Mouse (Mus musculus): ENCODE measurements at regions not wholly inside any gene's neighbourhood (a gene's known extent, or its start where the extent isn't known, plus 50 kb on each side); places are given as distances from the start of the nearest gene placed in this dataset.

DNA sequence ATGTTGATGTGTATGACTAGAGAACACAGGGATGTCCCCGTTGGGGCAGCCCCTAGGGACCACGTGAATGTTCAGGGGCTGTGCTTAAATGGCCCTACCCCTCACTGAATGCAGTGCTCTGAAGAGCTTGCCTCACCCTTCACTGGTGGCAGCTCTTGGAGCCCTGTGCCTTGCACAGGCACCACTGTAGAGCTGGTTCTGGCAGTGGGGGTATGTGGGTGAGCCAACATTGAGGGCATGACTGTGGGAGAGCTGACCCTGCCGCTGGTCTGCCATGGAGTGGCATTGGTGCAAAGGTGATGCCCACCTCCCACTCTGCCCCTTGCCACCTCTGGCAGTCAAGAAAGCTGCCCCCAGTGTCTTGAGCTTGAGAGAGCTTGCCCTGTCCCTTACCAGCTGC, 69.6 kb upstream of the Tdrd3 start:
- DNase-seq (ENCODE audit: low spot score in 2 of 2) = no peak

DNA sequence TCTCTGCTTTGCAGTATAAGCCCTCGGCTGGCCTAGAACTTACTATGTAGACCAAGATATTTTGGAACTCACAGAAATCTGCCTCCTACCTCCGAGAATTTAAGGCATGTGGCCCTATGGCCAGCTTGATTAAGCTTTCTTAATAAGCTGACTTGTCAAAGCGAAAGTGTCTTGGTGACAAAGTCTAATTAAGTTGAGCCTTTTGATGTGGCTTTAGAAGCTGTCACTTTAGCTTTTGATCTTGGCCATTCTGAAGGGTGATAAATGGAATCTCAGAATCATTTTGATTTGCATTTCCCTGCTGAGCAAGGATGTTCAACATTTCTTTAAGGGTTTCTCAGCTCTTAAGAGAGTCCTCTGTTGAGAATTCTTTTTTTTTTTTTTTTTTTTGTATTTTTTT, 67.6 kb upstream of the Tdrd3 start:
- no peak for DNase-seq (ENCODE audit: low spot score in 2 of 2)

DNA sequence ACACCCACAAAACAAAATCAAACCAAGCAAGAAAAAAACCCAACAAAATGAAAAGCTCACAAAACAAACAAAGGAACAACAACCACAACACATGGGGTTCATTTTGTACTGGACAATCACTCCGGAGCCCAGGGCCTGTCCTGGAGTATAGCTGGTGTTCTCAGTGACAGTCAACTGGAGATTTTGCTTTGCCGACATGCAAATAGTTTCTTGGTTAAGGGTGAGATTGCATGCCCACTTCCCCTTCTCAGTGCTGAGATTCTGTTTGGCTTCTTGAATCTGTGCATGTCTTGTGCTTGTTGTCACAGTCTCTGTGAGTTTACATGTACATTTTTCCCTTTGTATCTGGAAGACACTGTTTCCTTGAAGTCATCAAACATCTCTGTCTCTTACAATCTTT, 50.6 kb upstream of the Tdrd3 start:
- DNase-seq (ENCODE audit: low spot score in 2 of 2) = no peak
